Comparison of ENCODE assay signal across 7 mouse cellular contexts in genomic region chr3:156982102-156982501, GRCm38 (mm10).
A peak's percentile ranks its signal among the peaks of the same experiment; 100 is the strongest.
DNase-seq lines count a peak whose midpoint lies in the region; ATAC-seq and TF ChIP-seq lines count a peak whose summit lies in the region.

No protein-coding gene starts in this region.

- ATAC-seq in heart, postnatal 0 days (ENCODE audit: insufficient read depth, low read depth) = peak; percentile 49; the same call in 1 of the 2 replicates
- ATAC-seq in hindbrain, embryonic 15.5 days (ENCODE audit: low FRiP score, low read depth) = 0 out of 2 replicates have a peak, but pooled peaks have one; percentile 42

- DNase-seq in heart, postnatal 0 days (ENCODE audit: low spot score) = peak; percentile 14
- no peak for DNase-seq in heart, adult 8-10 months (ENCODE audit: low spot score)
- DNase-seq in right cerebral cortex, postnatal 4 days = peak; percentile 50
- no peak for DNase-seq in right cerebral cortex, adult 18-20 months
- DNase-seq in layer of hippocampus, postnatal 25 days (ENCODE audit: extremely low spot score in 1 of 2, low spot score in 1 of 2) = no peak
- no peak for DNase-seq in natural killer cell, adult 2 months (ENCODE audit: low spot score in 2 of 2)

- no peak for TF ChIP-seq EP300 in heart, postnatal 0 days (IDR thresholded peaks at IDR 0.05; ENCODE audit: low read depth)

- H3K9ac ChIP-seq in heart, postnatal 0 days (replicated peaks; ENCODE audit: low read depth, low read length) = no peak overlapping the region
- H3K9ac ChIP-seq in hindbrain, embryonic 15.5 days = no peak overlapping the region

- H3K36me3 ChIP-seq in heart, postnatal 0 days (replicated peaks; ENCODE audit: control insufficient read depth, insufficient read depth, low read length) = no peaks in the 10 kb centered on the region
- H3K36me3 ChIP-seq in hindbrain, embryonic 15.5 days = no peaks in the 10 kb centered on the region

- no peaks in the 10 kb centered on the region for H3K4me1 ChIP-seq in heart, postnatal 0 days (ENCODE audit: control insufficient read depth, insufficient read depth)
- H3K4me1 ChIP-seq in hindbrain, embryonic 15.5 days (replicated peaks) = peaks cover 12% of the 10 kb centered on the region

- 14% methylated on average over 4 of the region's 4 CpGs for WGBS in heart, postnatal 0 days
- 24% methylated on average over 4 of the region's 4 CpGs for WGBS in hindbrain, embryonic 15.5 days

- H3K27me3 ChIP-seq in heart, postnatal 0 days (ENCODE audit: control insufficient read depth, insufficient read depth, low read length) = no peaks in the 10 kb centered on the region
- H3K27me3 ChIP-seq in hindbrain, embryonic 15.5 days = no peaks in the 10 kb centered on the region

- no peak overlapping the region for H3K4me2 ChIP-seq in heart, postnatal 0 days (ENCODE audit: low read depth, low read length)
- no peak overlapping the region for H3K4me2 ChIP-seq in hindbrain, embryonic 15.5 days

- TF ChIP-seq CTCF in heart, postnatal 0 days (IDR thresholded peaks at IDR 0.05; ENCODE audit: low read depth) = no peak

- no peak overlapping the region for H3K27ac ChIP-seq in heart, postnatal 0 days (ENCODE audit: low read depth)
- no peak overlapping the region for H3K27ac ChIP-seq in hindbrain, embryonic 15.5 days (replicated peaks)

- H3K9me3 ChIP-seq in heart, postnatal 0 days (replicated peaks; ENCODE audit: control insufficient read depth, low read length) = no peaks in the 10 kb centered on the region
- no peaks in the 10 kb centered on the region for H3K9me3 ChIP-seq in hindbrain, embryonic 15.5 days

- H3K4me3 ChIP-seq in heart, postnatal 0 days (ENCODE audit: low read depth, low read length) = no peak overlapping the region
- no peak overlapping the region for H3K4me3 ChIP-seq in hindbrain, embryonic 15.5 days

Comparison
In these comparisons a context has a peak if more than half of its experiments do, and no peak if none do; other contexts are left out.
1. DNase-seq: peak in heart, postnatal 0 days (single experiment) and right cerebral cortex, postnatal 4 days (single experiment); none in heart, adult 8-10 months (single experiment), right cerebral cortex, adult 18-20 months (single experiment), layer of hippocampus, postnatal 25 days (0 of 2) and natural killer cell, adult 2 months (0 of 2).